Mouse (Mus musculus): ENCODE results near the gene Lekr1.

Gene Lekr1

GRCm38 (mm10) chr3:65665977-65666766 is at the start of gene Lekr1:
Gene Lekr1 (plus strand): TSS chr3:65666228.
- DNase-seq (ENCODE audit: extremely low read depth, low read depth), result peak; percentile 63

- DNase-seq (ENCODE audit: extremely low read depth, low read depth), result no peak
These were observed 48.5 kb upstream of the Lekr1 start for GRCm38 (mm10) chr3:65617507-65617906.

GRCm38 (mm10) chr3:65619340-65619739 is 46.7 kb upstream of the Lekr1 start:
- no peak for DNase-seq (ENCODE audit: extremely low read depth, low read depth)

GRCm38 (mm10) chr3:65623057-65623456 is 43.0 kb upstream of the Lekr1 start:
- DNase-seq (ENCODE audit: extremely low read depth, low read depth), result no peak

GRCm38 (mm10) chr3:65625496-65626289 is 40.3 kb upstream of the Lekr1 start:
- DNase-seq (ENCODE audit: extremely low read depth, low read depth), result no peak

GRCm38 (mm10) chr3:65626290-65626914 is 39.6 kb upstream of the Lekr1 start:
- no peak for DNase-seq (ENCODE audit: extremely low read depth, low read depth)

- DNase-seq (ENCODE audit: extremely low read depth, low read depth), result no peak
These were observed 38.9 kb upstream of the Lekr1 start for GRCm38 (mm10) chr3:65627021-65627706.

GRCm38 (mm10) chr3:65627707-65628028 is 38.4 kb upstream of the Lekr1 start:
- no peak for DNase-seq (ENCODE audit: extremely low read depth, low read depth)

GRCm38 (mm10) chr3:65629565-65630112 is 36.4 kb upstream of the Lekr1 start:
- DNase-seq (ENCODE audit: extremely low read depth, low read depth), result no peak

- no peak for DNase-seq (ENCODE audit: extremely low read depth, low read depth)
These were observed 32.4 kb upstream of the Lekr1 start for GRCm38 (mm10) chr3:65633604-65634003.

GRCm38 (mm10) chr3:65635983-65636382 is 30.0 kb upstream of the Lekr1 start:
- DNase-seq (ENCODE audit: extremely low read depth, low read depth), result no peak

GRCm38 (mm10) chr3:65637313-65637712 is 28.7 kb upstream of the Lekr1 start:
- no peak for DNase-seq (ENCODE audit: extremely low read depth, low read depth)

GRCm38 (mm10) chr3:65638896-65639295 is 27.1 kb upstream of the Lekr1 start:
- no peak for DNase-seq (ENCODE audit: extremely low read depth, low read depth)

GRCm38 (mm10) chr3:65639454-65640014 is 26.5 kb upstream of the Lekr1 start:
- no peak for DNase-seq (ENCODE audit: extremely low read depth, low read depth)

GRCm38 (mm10) chr3:65642959-65643358 is 23.1 kb upstream of the Lekr1 start:
- DNase-seq (ENCODE audit: extremely low read depth, low read depth), result no peak

- no peak for DNase-seq (ENCODE audit: extremely low read depth, low read depth)
These were observed 22.4 kb upstream of the Lekr1 start for GRCm38 (mm10) chr3:65643654-65644053.

- no peak for DNase-seq (ENCODE audit: extremely low read depth, low read depth)
These were observed 18.4 kb upstream of the Lekr1 start for GRCm38 (mm10) chr3:65647592-65647991.

- DNase-seq (ENCODE audit: extremely low read depth, low read depth), result no peak
These were observed 17.1 kb upstream of the Lekr1 start for GRCm38 (mm10) chr3:65648913-65649312.

GRCm38 (mm10) chr3:65650156-65650815 is 15.7 kb upstream of the Lekr1 start:
- DNase-seq (ENCODE audit: extremely low read depth, low read depth), result no peak

GRCm38 (mm10) chr3:65654541-65655206 is 11.4 kb upstream of the Lekr1 start:
- DNase-seq (ENCODE audit: extremely low read depth, low read depth), result no peak

Data from MEL-GATA-1-ER (cell line).